Mouse (Mus musculus) C2C12 (cell line): Measurements from ENCODE around the gene Gm20518. TPM values are rescaled to one million over a fixed set of nuclear protein-coding genes. Genes with fewer than 3 reads are reported as not detected.

Experiments used
- H3K27me3 ChIP-seq: one replicate; pipeline ENCODE4 v1.6.1; 2011; ENCODE audit not compliant: control insufficient read depth, insufficient read depth, insufficient read length
- H3K36me3 ChIP-seq: one replicate; pipeline ENCODE4 v1.6.1; 2011; ENCODE audit not compliant: control insufficient read depth, insufficient read depth
- H3K4me3 ChIP-seq: one replicate; pipeline ENCODE4 v1.5.1; 2011; ENCODE audit warnings: mild to moderate bottlenecking, control low read depth; ENCODE audit not compliant: poor library complexity, insufficient read depth, severe bottlenecking
- H3K79me2 ChIP-seq: one replicate; pipeline ENCODE4 v1.6.1; 2011; ENCODE audit not compliant: control insufficient read depth, insufficient read depth
- H3K79me3 ChIP-seq: one replicate; pipeline ENCODE4 v1.6.1; 2011; ENCODE audit warnings: low read depth, control low read depth
- H3ac ChIP-seq: one replicate; pipeline ENCODE3; 2011; ENCODE audit warnings: low read depth; ENCODE audit not compliant: control insufficient read depth, insufficient read length
- CEBPB ChIP-seq: IDR thresholded peaks from one replicate; pipeline ENCODE4 v1.6.1; 2011; ENCODE audit warnings: low read depth, mild to moderate bottlenecking, control low read depth, moderate library complexity
- CTCF ChIP-seq: IDR thresholded peaks from one replicate; pipeline ENCODE4 v1.5.1; 2011; ENCODE audit not compliant: control insufficient read depth, insufficient read depth, insufficient read length
- FOSL1 ChIP-seq: IDR thresholded peaks from one replicate; pipeline ENCODE4 v1.8.0; 2011; ENCODE audit warnings: mild to moderate bottlenecking, low read length; ENCODE audit not compliant: poor library complexity, insufficient read depth, severe bottlenecking
- MAX ChIP-seq: IDR thresholded peaks from one replicate; pipeline ENCODE4 v1.6.1; 2011; ENCODE audit warnings: mild to moderate bottlenecking, control low read depth
- MYOD1 ChIP-seq: IDR thresholded peaks from one replicate; pipeline ENCODE4 v1.6.1; 2011; ENCODE audit warnings: low read depth; ENCODE audit not compliant: control insufficient read depth, insufficient read length
- MYOG ChIP-seq: IDR thresholded peaks from one replicate; pipeline ENCODE4 v1.6.1; 2011; ENCODE audit not compliant: control insufficient read depth, insufficient read length; ENCODE audit errors: extremely low read depth
- USF1 ChIP-seq: IDR thresholded peaks from one replicate; pipeline ENCODE4 v1.6.1; 2011; ENCODE audit warnings: low read depth, mild to moderate bottlenecking, control low read depth, moderate library complexity
- polyA plus RNA-seq: library from polyadenylated mRNA; unstranded; fragments of >200 nt; fragmentation: generic; extraction: Trizol; gene quantifications from one replicate; pipeline ENCODE4 v1.2.1, GENCODE M21; 2012; ENCODE audit warnings: missing spikeins

Gm20518 gene
- polyA plus RNA-seq, 1 experiment: 0.06 TPM

- H3K36me3 ChIP-seq: peaks cover 21% of the 10 kb centered on the region
- TF ChIP-seq MAX (no peak), FOSL1 (no peak), CTCF (no peak), MYOD1 (no peak), CEBPB (no peak), USF1 (no peak), MYOG (no peak)
- H3K27me3 ChIP-seq: no peaks in the 10 kb centered on the region
- H3K79me2 ChIP-seq: peaks cover 28% of the 10 kb centered on the region
- peaks cover 8% of the 10 kb centered on the region for H3K79me3 ChIP-seq
- H3ac ChIP-seq: no peak overlapping the region
- H3K4me3 ChIP-seq: no peak overlapping the region
Measured at GRCm38 (mm10) chr16:17865293-17865692, 26.2 kb downstream of the Gm20518 start.

- Histone ChIP-seq H3K79me2 (peaks cover 7% of the 10 kb centered on the region), H3K4me3 (no peak overlapping the region), H3ac (no peak overlapping the region), H3K36me3 (peaks cover 58% of the 10 kb centered on the region), H3K79me3 (no peaks in the 10 kb centered on the region), H3K27me3 (no peaks in the 10 kb centered on the region)
- TF ChIP-seq CTCF (no peak), FOSL1 (no peak), MYOG (no peak), CEBPB (no peak), MYOD1 (no peak), USF1 (no peak), MAX (no peak)
Measured at GRCm38 (mm10) chr16:17858592-17858991, 32.9 kb downstream of the Gm20518 start.

GRCm38 (mm10) chr16:17857157-17857556 is 34.3 kb downstream of the Gm20518 start:
- no peaks in the 10 kb centered on the region for H3K79me3 ChIP-seq
- peaks cover 68% of the 10 kb centered on the region for H3K36me3 ChIP-seq
- no peak overlapping the region for H3ac ChIP-seq
- no peaks in the 10 kb centered on the region for H3K27me3 ChIP-seq
- TF ChIP-seq MYOD1 (no peak), MAX (no peak), USF1 (no peak), CTCF (no peak), MYOG (no peak), FOSL1 (no peak), CEBPB (no peak)
- H3K79me2 ChIP-seq: peaks cover 2% of the 10 kb centered on the region
- H3K4me3 ChIP-seq: no peak overlapping the region

GRCm38 (mm10) chr16:17853263-17853662 is 38.2 kb downstream of the Gm20518 start:
- H3K79me2 ChIP-seq: no peaks in the 10 kb centered on the region
- no peak overlapping the region for H3K4me3 ChIP-seq
- no peaks in the 10 kb centered on the region for H3K27me3 ChIP-seq
- no peaks in the 10 kb centered on the region for H3K79me3 ChIP-seq
- TF ChIP-seq USF1 (no peak), MAX (no peak)
- H3K36me3 ChIP-seq: peaks cover 76% of the 10 kb centered on the region
- no peak overlapping the region for H3ac ChIP-seq

- Histone ChIP-seq H3K79me3 (no peaks in the 10 kb centered on the region), H3ac (no peak overlapping the region), H3K27me3 (no peaks in the 10 kb centered on the region), H3K36me3 (peaks cover 74% of the 10 kb centered on the region), H3K4me3 (no peak overlapping the region), H3K79me2 (no peaks in the 10 kb centered on the region)
- TF ChIP-seq USF1 (no peak), MYOG (no peak), CEBPB (no peak), MYOD1 (no peak), CTCF (no peak), MAX (no peak), FOSL1 (no peak)
Measured at GRCm38 (mm10) chr16:17851860-17852259, 39.6 kb downstream of the Gm20518 start.

- H3K4me3 ChIP-seq: no peak overlapping the region
- no peaks in the 10 kb centered on the region for H3K27me3 ChIP-seq
- H3ac ChIP-seq: no peak overlapping the region
- TF ChIP-seq FOSL1: no peak
- no peak for TF ChIP-seq CTCF
- no peak for TF ChIP-seq CEBPB
- TF ChIP-seq MYOG: no peak
- TF ChIP-seq USF1: no peak
- TF ChIP-seq MYOD1: no peak
- no peak for TF ChIP-seq MAX
- H3K79me2 ChIP-seq: no peaks in the 10 kb centered on the region
- peaks cover 74% of the 10 kb centered on the region for H3K36me3 ChIP-seq
- no peaks in the 10 kb centered on the region for H3K79me3 ChIP-seq
Measured at GRCm38 (mm10) chr16:17851331-17851730, 40.1 kb downstream of the Gm20518 start.
